Comparison of ENCODE assay signal across 25 mouse cellular contexts in the genomic region with DNA sequence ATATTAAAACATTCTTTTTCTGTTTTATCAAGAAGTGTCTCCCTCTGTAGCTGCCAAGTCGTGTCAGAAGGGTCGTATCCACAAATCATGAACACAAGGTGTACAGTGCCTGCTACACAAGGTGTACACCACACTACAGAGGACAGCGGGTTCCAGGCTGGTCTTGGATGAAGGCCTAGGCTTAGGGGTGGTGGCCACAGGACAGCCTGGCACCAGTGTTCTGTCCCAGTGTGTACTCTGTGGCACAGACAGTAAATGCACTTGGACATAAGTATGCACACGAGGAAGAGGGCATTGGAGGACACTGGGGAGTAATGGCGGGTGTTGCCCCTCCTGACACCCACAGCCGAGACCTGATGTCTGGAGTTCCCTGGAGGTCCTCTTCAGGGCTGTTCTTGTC. TPM values are rescaled to one million over a fixed set of nuclear protein-coding genes. Genes with fewer than 3 reads are reported as not detected.
A peak's percentile ranks its signal among the peaks of the same experiment; 100 is the strongest.
DNase-seq lines count a peak whose midpoint lies in the region; ATAC-seq and TF ChIP-seq lines count a peak whose summit lies in the region.
"Had no signal": no experiment of that assay in that cellular context is flagged by ENCODE, and none has a peak within 500 bp of the region (broad histone marks: within the 10 kb centered on the region; RNA-seq: fewer than 3 reads in every experiment).

No protein-coding gene starts in this region.

- WGBS in forebrain, embryonic 13.5 days: 85% methylated on average over 6 of the region's 6 CpGs
- WGBS in forebrain, postnatal 0 days: 80% methylated on average over 6 of the region's 6 CpGs
- 82% methylated on average over 6 of the region's 6 CpGs for WGBS in intestine, embryonic 14.5 days
- 83% methylated on average over 6 of the region's 6 CpGs for WGBS in intestine, embryonic 16.5 days
- 73% methylated on average over 6 of the region's 6 CpGs for WGBS in lung, embryonic 15.5 days
- WGBS in neural tube, embryonic 14.5 days: 77% methylated on average over 6 of the region's 6 CpGs
- WGBS in neural tube, embryonic 15.5 days: 84% methylated on average over 6 of the region's 6 CpGs

- H3K4me1 ChIP-seq in forebrain, embryonic 13.5 days: no peaks in the 10 kb centered on the region
- no peaks in the 10 kb centered on the region for H3K4me1 ChIP-seq in forebrain, postnatal 0 days (ENCODE audit: insufficient read depth)
- no peaks in the 10 kb centered on the region for H3K4me1 ChIP-seq in intestine, embryonic 14.5 days (replicated peaks; ENCODE audit: control insufficient read depth, insufficient read depth, low read length)
- H3K4me1 ChIP-seq in intestine, embryonic 16.5 days (ENCODE audit: control insufficient read depth, insufficient read depth, low read length): no peaks in the 10 kb centered on the region
- no peaks in the 10 kb centered on the region for H3K4me1 ChIP-seq in lung, embryonic 15.5 days
- no peaks in the 10 kb centered on the region for H3K4me1 ChIP-seq in neural tube, embryonic 14.5 days (ENCODE audit: control insufficient read depth, insufficient read depth, low read length)
- no peaks in the 10 kb centered on the region for H3K4me1 ChIP-seq in neural tube, embryonic 15.5 days
- H3K4me1 ChIP-seq: midbrain, embryonic 10.5 days had no signal

- H3K9ac ChIP-seq in forebrain, embryonic 13.5 days: no peak overlapping the region
- no peak overlapping the region for H3K9ac ChIP-seq in forebrain, postnatal 0 days
- H3K9ac ChIP-seq in intestine, embryonic 14.5 days (ENCODE audit: low read length): no peak overlapping the region
- H3K9ac ChIP-seq in intestine, embryonic 16.5 days (ENCODE audit: low read depth, low read length): no peak overlapping the region
- H3K9ac ChIP-seq in lung, embryonic 15.5 days: no peak overlapping the region
- H3K9ac ChIP-seq in neural tube, embryonic 14.5 days (replicated peaks; ENCODE audit: low read depth, low read length): no peak overlapping the region
- no peak overlapping the region for H3K9ac ChIP-seq in neural tube, embryonic 15.5 days (replicated peaks)
- H3K9ac ChIP-seq: heart, embryonic 13.5 days; hindbrain, embryonic 14.5 days had no signal

- DNase-seq in forebrain, postnatal 0 days: no peak
- no peak for DNase-seq in intestine, embryonic 14.5 days (ENCODE audit: low spot score)
- DNase-seq in lung, postnatal 10 days: no peak
- DNase-seq: adrenal gland, postnatal 10 days; cerebellum, adult 18-20 months; cerebellum, postnatal 14 days; gastrocnemius, postnatal 14 days; heart, adult 18-20 months; heart, postnatal 14 days; kidney, adult 11 months; kidney, postnatal 10 days; left cerebral cortex, postnatal 4 days; lung, adult 18-20 months; lung, postnatal 4 days; right cerebral cortex, postnatal 25 days; spleen, adult 18-20 months had no signal

- peak; percentile 76; the same call in 1 of the 2 replicates for ATAC-seq in forebrain, embryonic 13.5 days
- no peak; the same call in 1 of the 2 replicates for ATAC-seq in forebrain, postnatal 0 days
- peak; percentile 42; the same call in 1 of the 2 replicates for ATAC-seq in intestine, embryonic 14.5 days (replicated peaks; ENCODE audit: low FRiP score, low TSS enrichment, low read depth)
- ATAC-seq in intestine, embryonic 16.5 days: no peak; the same call in 1 of the 2 replicates
- 0 out of 2 replicates have a peak, but pooled peaks have one; percentile 27 for ATAC-seq in lung, embryonic 15.5 days (ENCODE audit: borderline replicate concordance, extremely low read depth, low FRiP score, low TSS enrichment)
- peak; percentile 41; the same call in 1 of the 2 replicates for ATAC-seq in neural tube, embryonic 14.5 days (ENCODE audit: low read depth)
- no peak for ATAC-seq in neural tube, embryonic 15.5 days (ENCODE audit: low FRiP score)

- H3K4me2 ChIP-seq in forebrain, embryonic 13.5 days: no peak overlapping the region
- no peak overlapping the region for H3K4me2 ChIP-seq in forebrain, postnatal 0 days (ENCODE audit: low read depth)
- no peak overlapping the region for H3K4me2 ChIP-seq in intestine, embryonic 14.5 days (ENCODE audit: low read length)
- H3K4me2 ChIP-seq in intestine, embryonic 16.5 days (ENCODE audit: low read depth, low read length): no peak overlapping the region
- no peak overlapping the region for H3K4me2 ChIP-seq in lung, embryonic 15.5 days
- H3K4me2 ChIP-seq in neural tube, embryonic 14.5 days (ENCODE audit: low read depth, low read length): no peak overlapping the region
- no peak overlapping the region for H3K4me2 ChIP-seq in neural tube, embryonic 15.5 days
- H3K4me2 ChIP-seq: heart, embryonic 13.5 days; hindbrain, embryonic 14.5 days; liver, embryonic 11.5 days had no signal

- H3K9me3 ChIP-seq in forebrain, embryonic 13.5 days (replicated peaks): no peaks in the 10 kb centered on the region
- no peaks in the 10 kb centered on the region for H3K9me3 ChIP-seq in forebrain, postnatal 0 days (ENCODE audit: low read length)
- no peaks in the 10 kb centered on the region for H3K9me3 ChIP-seq in intestine, embryonic 14.5 days (ENCODE audit: control insufficient read depth, low read length)
- H3K9me3 ChIP-seq in intestine, embryonic 16.5 days (ENCODE audit: control insufficient read depth, low read length): no peaks in the 10 kb centered on the region
- no peaks in the 10 kb centered on the region for H3K9me3 ChIP-seq in lung, embryonic 15.5 days
- no peaks in the 10 kb centered on the region for H3K9me3 ChIP-seq in neural tube, embryonic 14.5 days (ENCODE audit: control insufficient read depth, low read length)
- H3K9me3 ChIP-seq in neural tube, embryonic 15.5 days (replicated peaks): no peaks in the 10 kb centered on the region
- H3K9me3 ChIP-seq: heart, embryonic 13.5 days; midbrain, embryonic 10.5 days had no signal

- TF ChIP-seq CTCF in forebrain, postnatal 0 days (IDR thresholded peaks at IDR 0.05; ENCODE audit: low read depth): no peak

- H3K4me3 ChIP-seq in forebrain, embryonic 13.5 days: no peak overlapping the region
- H3K4me3 ChIP-seq in forebrain, postnatal 0 days (ENCODE audit: low read depth, low read length): no peak overlapping the region
- H3K4me3 ChIP-seq in intestine, embryonic 14.5 days (ENCODE audit: low read depth, low read length): no peak overlapping the region
- H3K4me3 ChIP-seq in intestine, embryonic 16.5 days (ENCODE audit: low read length): no peak overlapping the region
- no peak overlapping the region for H3K4me3 ChIP-seq in lung, embryonic 15.5 days
- no peak overlapping the region for H3K4me3 ChIP-seq in neural tube, embryonic 14.5 days (ENCODE audit: low read depth, low read length)
- no peak overlapping the region for H3K4me3 ChIP-seq in neural tube, embryonic 15.5 days (replicated peaks)
- H3K4me3 ChIP-seq: heart, embryonic 13.5 days; midbrain, embryonic 10.5 days had no signal

- no peak overlapping the region for H3K27ac ChIP-seq in forebrain, embryonic 13.5 days
- H3K27ac ChIP-seq in forebrain, postnatal 0 days (ENCODE audit: low read depth, low read length): no peak overlapping the region
- H3K27ac ChIP-seq in intestine, embryonic 14.5 days (ENCODE audit: low read depth): no peak overlapping the region
- no peak overlapping the region for H3K27ac ChIP-seq in intestine, embryonic 16.5 days (ENCODE audit: low read length)
- no peak overlapping the region for H3K27ac ChIP-seq in lung, embryonic 15.5 days
- H3K27ac ChIP-seq in neural tube, embryonic 14.5 days (ENCODE audit: low read depth, low read length): no peak overlapping the region
- H3K27ac ChIP-seq in neural tube, embryonic 15.5 days (replicated peaks): no peak overlapping the region
- H3K27ac ChIP-seq: heart, embryonic 13.5 days; hindbrain, embryonic 14.5 days; midbrain, embryonic 10.5 days had no signal

- H3K36me3 ChIP-seq in forebrain, embryonic 13.5 days (ENCODE audit: poor library complexity, severe bottlenecking): peaks cover 29% of the 10 kb centered on the region
- peaks cover 13% of the 10 kb centered on the region for H3K36me3 ChIP-seq in forebrain, postnatal 0 days (ENCODE audit: insufficient read depth)
- H3K36me3 ChIP-seq in intestine, embryonic 14.5 days (ENCODE audit: control insufficient read depth, insufficient read depth, low read length): peaks cover 22% of the 10 kb centered on the region
- H3K36me3 ChIP-seq in intestine, embryonic 16.5 days (ENCODE audit: control insufficient read depth, insufficient read depth, low read length): peaks cover 5% of the 10 kb centered on the region
- H3K36me3 ChIP-seq in lung, embryonic 15.5 days: peaks cover 19% of the 10 kb centered on the region
- peaks cover 9% of the 10 kb centered on the region; the same call in 1 of the 2 replicates for H3K36me3 ChIP-seq in neural tube, embryonic 14.5 days (ENCODE audit: control insufficient read depth, insufficient read depth, low read length)
- peaks cover 11% of the 10 kb centered on the region for H3K36me3 ChIP-seq in neural tube, embryonic 15.5 days

- no peaks in the 10 kb centered on the region for H3K27me3 ChIP-seq in forebrain, embryonic 13.5 days
- no peaks in the 10 kb centered on the region for H3K27me3 ChIP-seq in forebrain, postnatal 0 days (ENCODE audit: insufficient read depth, low read length)
- H3K27me3 ChIP-seq in intestine, embryonic 14.5 days (replicated peaks; ENCODE audit: control insufficient read depth, insufficient read depth, low read length): no peaks in the 10 kb centered on the region
- no peaks in the 10 kb centered on the region; the same call in 1 of the 2 replicates for H3K27me3 ChIP-seq in intestine, embryonic 16.5 days (replicated peaks; ENCODE audit: control insufficient read depth, insufficient read depth, low read length)
- H3K27me3 ChIP-seq in lung, embryonic 15.5 days: peaks cover 7% of the 10 kb centered on the region; the same call in 1 of the 2 replicates
- no peaks in the 10 kb centered on the region for H3K27me3 ChIP-seq in neural tube, embryonic 14.5 days (ENCODE audit: control insufficient read depth, insufficient read depth, low read length)
- H3K27me3 ChIP-seq in neural tube, embryonic 15.5 days (replicated peaks): no peaks in the 10 kb centered on the region; the same call in 1 of the 2 replicates

RNA-seq across cellular contexts. Expression of gene Glrx3, which starts 34.7 kb away (rescaled TPM):
- polyA plus RNA-seq in forebrain, embryonic 13.5 days (2015; fragmentation: Nextera tagmentation; extraction: Ambion mirVana): 292 and 315 TPM in 2 replicates
- total RNA-seq in forebrain, postnatal 0 days (2014; rRNA removed): 158 and 207 TPM in 2 replicates
- polyA plus RNA-seq in forebrain, postnatal 0 days (2015; fragmentation: Nextera tagmentation; extraction: Ambion mirVana): 233 and 282 TPM in 2 replicates
- polyA plus RNA-seq in intestine, embryonic 14.5 days (2014; fragmentation: Nextera tagmentation; extraction: Ambion mirVana): 266 and 285 TPM in 2 replicates
- polyA plus RNA-seq in intestine, embryonic 16.5 days (2015; fragmentation: Nextera tagmentation; extraction: Ambion mirVana): 203 and 218 TPM in 2 replicates
- 223 and 225 TPM in 2 replicates for polyA plus RNA-seq in lung, embryonic 15.5 days (2015; fragmentation: Nextera tagmentation; extraction: Ambion mirVana)
- 283 TPM in 2 replicates for polyA plus RNA-seq in neural tube, embryonic 14.5 days (2014; fragmentation: Nextera tagmentation; extraction: Ambion mirVana)
- 280 and 281 TPM in 2 replicates for polyA plus RNA-seq in neural tube, embryonic 15.5 days (2015; fragmentation: Nextera tagmentation; extraction: Ambion mirVana)

Comparison
In these comparisons a context has a peak if more than half of its experiments do, and no peak if none do; other contexts are left out.
1. ATAC-seq: peak in forebrain, embryonic 13.5 days (single experiment), intestine, embryonic 14.5 days (single experiment), lung, embryonic 15.5 days (single experiment) and neural tube, embryonic 14.5 days (single experiment); none in forebrain, postnatal 0 days (single experiment), intestine, embryonic 16.5 days (single experiment) and neural tube, embryonic 15.5 days (single experiment).